Mouse (Mus musculus) spleen, adult 18-20 months (tissue): ENCODE measurements around the gene 1700029H14Rik.

Experiments used
- DNase-seq, 2 experiments: peaks; one replicate each; pipeline ENCODE4 v3.0.0; 2022; ENCODE audit warnings: mixed read lengths in 2 of 2

1700029H14Rik gene

GRCm38 (mm10) chr8:13503936-13504606, 58.2 kb downstream of the 1700029H14Rik start:
- DNase-seq, result no peak

GRCm38 (mm10) chr8:13501221-13501620, 61.0 kb downstream of the 1700029H14Rik start:
- DNase-seq, result no peak
